Mouse (Mus musculus) heart, postnatal 4 days (tissue): ENCODE data around the gene Rapgef2. TPM values are rescaled to one million over a fixed set of nuclear protein-coding genes. Genes with fewer than 3 reads are reported as not detected.
A peak's percentile ranks its signal among the peaks of the same experiment; 100 is the strongest.
"Not testable (repeated sequence)": the region's sequence is repeated elsewhere in the genome, so short reads cannot be mapped to it uniquely, and the experiment has no call there.

Source experiments
- DNase-seq: peaks from one replicate; pipeline ENCODE4 v3.0.0; 2021
- total RNA-seq, 2 experiments: library from RNA; stranded (reverse); gene quantifications; 2 replicates each; pipeline ENCODE4 v1.2.3; 2021

The Rapgef2 gene
- total RNA-seq, 2 experiments from 2014 or later = 37.0 to 40.6 TPM

DNA sequence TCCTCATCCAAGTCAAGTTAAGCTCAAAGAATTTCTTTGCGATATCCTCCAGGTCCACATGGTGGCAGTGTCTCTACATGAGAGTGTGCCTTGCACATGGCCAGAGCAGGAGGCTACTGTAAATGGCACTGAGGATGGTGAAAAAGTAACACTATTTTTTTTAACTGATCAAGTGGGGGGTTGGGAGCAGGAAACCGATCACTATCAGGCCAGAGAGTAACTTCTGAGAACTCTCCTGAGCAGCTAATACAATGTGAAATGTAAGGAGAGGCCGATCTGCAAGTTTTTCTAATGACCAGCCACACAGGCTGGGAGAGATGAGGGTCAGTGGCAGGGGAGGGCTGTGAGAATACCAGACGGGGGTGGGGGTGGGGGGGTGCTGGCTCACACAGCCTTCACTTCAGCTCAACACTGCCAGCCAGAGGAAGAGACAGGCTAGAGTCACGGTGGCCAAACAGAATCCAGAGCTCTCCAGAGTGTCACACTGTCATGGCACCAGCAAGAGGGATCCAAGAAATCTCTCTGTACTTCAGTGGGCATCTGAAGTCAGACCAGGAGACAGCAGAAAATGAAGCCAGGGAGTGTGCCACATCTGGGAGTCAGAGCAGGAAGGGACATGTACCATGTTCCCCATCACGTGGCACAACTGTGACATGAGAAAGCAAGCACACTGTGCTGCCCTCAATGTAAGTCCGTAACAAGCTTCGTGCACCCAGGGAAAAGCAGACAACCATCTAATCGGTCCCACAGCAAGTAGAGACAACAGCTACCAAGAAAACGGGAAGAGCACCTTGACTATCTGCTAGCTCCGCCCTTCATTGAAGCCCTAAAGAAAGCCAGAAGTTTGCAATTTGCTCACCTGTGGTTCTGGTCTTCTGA lies 83.8 kb downstream of the Rapgef2 start:
- peak; percentile 84 for DNase-seq

DNA sequence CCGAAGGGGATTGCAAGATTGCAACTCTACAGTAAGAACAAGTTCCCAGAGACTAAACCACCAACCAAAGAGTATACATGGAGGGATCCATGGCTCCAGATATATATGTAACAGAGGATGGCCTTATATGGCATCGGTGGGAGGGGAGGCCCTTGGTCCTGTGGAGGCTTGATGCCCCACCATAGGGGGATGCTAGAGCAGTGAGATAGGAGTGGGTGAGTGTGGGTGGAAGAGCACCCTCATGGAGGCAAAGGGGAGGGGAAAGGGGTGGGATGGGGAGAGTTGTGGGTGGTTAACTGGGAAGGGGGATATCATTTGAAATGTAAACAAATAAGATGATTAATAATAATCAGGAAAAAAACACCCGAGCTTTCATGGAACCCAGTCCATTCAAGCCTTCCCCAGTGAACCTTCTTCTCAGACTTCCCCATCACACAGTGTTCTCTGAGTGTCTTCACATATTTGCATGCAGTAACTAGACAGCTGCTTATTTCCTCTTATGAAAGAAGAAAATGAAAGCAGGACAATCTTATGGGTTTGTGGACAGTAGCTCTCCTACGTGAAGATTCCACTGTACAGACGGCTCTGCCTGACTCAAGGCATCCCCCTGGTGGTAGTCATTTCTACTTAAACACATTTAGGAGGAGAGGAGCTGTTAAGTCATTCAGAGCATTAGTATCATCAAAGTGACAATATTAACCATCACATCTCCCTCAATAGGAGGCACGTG lies 89.4 kb downstream of the Rapgef2 start:
- peak; percentile 68 for DNase-seq

GRCm38 (mm10) chr3:79195280-79195679 lies 91.0 kb downstream of the Rapgef2 start:
- peak; percentile 3 for DNase-seq

GRCm38 (mm10) chr3:79194111-79194793 lies 92.1 kb downstream of the Rapgef2 start:
- peak; percentile 25 for DNase-seq

DNA sequence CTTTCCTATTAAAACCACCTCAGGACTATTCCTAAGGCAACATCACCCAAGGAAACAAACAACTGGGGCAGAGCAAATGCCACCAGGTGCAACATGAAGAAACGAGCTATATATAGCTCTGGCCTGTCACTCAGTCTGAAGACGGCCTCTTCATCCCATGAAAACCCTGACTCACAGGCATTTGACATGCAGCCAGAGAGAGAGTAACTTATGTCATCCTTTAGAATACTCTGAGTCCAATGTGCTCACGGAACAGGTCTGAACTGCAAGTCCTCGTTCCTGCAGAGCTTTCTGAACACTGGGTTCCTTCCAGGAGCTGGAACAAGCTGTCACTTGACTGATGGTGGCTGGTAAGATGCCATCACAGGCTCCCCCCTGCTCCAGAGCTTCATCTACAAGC lies 93.3 kb downstream of the Rapgef2 start:
- peak; percentile 52 for DNase-seq

DNA sequence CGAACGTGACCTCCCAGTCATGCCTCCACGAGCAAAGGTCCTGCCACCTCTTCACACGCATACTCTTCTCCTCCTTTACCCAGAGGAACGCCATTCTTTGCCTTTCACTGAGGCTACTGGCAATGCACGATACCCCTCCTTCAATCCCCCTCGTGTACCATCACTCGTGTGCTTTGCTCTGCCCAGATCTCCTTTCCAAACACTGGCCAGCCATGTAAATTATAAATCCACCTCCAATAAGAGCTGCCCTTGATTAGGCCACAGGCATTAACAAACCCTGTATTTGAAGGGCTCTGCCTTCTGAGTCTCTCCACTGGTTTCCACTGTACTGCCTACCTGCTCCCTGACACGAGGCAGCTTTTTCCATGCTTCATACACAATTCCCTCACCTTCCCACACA lies 94.3 kb downstream of the Rapgef2 start:
- DNase-seq = peak; percentile 5

DNA sequence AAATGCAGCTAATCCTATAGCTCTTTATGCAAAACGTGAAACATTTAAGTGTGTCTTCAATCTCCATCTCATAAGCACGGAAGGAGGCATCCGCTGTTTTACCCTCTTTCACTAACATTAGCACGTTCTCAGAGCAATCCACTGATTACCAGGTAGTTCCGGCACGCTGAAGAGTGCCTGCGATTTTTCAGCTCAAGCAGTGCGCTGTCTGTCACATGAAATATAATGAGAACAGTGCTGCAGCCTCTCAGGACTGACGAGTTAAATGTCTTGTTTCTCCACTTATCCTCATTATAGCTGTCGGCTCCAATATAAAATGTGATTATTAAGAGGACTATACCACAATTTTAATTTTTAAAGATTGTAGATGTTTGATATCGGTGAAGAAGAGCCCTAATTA lies 94.8 kb downstream of the Rapgef2 start:
- DNase-seq = peak; percentile 4

DNA sequence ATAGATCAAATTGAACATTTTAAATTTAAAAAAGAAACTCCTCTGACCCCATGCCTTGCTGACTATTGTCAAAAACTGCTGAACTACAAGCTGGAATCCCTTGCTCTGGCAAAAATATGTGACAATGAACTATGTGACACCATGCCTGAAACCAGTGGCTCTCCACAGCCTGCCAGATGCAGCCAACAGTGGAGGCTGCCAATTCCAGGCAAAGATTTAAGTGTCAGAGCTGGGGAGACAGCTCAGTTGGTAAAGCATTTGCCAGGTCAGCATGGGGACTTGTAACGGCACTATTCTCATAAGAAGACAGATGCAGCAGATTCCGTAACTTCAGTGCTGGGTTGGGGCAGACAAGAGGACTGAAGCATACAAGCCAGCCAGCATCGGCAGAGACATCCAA lies 95.9 kb downstream of the Rapgef2 start:
- DNase-seq = peak; percentile 25

GRCm38 (mm10) chr3:79187912-79188311 lies 98.4 kb downstream of the Rapgef2 start:
- peak; percentile 2 for DNase-seq

- no peak for DNase-seq
These were observed 104.0 kb downstream of the Rapgef2 start for GRCm38 (mm10) chr3:79182290-79182689.

DNA sequence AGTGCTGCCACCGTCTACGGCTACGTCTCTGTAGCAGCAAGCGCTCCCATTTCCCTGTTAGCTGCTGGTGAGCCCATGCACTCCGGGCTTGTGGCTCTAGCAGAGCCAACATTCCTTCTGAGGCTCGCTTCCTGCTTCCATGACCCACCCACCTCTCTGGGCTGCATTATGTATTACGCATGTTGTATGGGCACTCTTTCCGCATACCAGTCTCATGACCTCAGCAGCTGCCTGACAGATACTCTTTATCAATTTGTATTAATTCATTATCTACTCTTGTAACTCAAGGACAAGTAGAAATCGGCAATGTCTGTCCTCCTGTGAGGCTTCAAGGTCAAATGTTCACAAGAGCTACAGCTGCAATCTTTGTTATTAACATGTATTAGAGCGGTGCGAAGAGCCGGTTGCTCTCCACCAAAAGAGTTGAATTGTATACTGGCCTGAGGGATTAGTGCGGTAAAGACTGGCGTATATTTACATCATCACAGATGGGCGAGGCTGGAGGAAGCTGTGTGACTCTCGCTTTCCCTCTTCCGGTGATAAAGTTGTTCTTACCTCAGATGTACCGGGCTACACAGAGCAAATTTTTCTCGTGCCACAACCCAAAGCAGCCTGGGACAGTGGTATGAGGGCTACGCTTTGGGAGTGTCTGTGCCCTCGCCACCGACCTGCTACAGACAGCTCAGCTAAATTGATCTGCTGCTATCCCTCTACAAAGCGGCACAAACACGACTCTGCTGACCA lies 104.9 kb downstream of the Rapgef2 start:
- peak; percentile 78 for DNase-seq

GRCm38 (mm10) chr3:79180086-79180485 lies 106.2 kb downstream of the Rapgef2 start:
- peak; percentile 25 for DNase-seq

DNA sequence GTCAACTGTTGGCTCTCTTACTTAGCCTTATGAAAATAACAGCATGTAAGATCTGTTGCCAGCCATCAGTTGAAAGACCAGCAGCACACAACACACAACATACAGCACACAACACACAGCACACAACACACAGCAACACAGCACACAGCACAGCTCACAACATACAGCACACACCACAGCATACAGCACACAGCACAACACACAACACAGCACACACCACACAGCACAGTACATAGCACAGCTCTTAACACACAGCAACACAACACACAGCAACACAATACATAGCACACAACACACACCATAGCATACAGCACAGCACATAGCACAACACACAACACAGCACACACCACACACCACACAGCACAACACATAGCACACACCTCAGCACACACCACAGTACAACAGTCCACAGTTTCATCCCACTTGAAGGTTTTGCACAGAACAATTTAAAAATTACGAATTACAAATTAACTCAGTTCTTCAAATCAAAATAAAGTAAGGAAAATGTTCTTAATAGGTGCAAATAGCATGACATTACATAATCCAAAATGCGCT lies 106.7 kb downstream of the Rapgef2 start:
- peak; percentile 2 for DNase-seq

GRCm38 (mm10) chr3:79178708-79179107 lies 107.6 kb downstream of the Rapgef2 start:
- DNase-seq = peak; percentile 31

DNA sequence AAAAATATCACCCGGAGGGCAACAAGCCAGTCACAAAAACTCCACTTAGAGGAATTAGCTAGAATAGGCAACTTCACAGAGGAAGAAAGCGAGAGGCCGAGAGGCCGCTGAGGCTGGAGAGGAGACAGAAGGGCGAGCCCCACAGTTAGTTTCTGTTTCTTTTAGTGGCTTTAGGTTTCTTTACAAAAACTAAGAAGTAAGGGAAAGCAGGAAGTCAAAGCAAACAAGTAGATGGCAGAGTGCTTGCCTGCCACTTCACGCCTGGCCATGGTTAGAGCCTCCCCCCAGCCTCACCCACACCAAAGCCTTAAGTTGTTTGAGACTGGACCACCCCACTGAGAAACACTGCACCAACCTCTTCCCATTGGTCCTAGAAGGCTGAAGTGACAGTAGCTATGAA lies 108.2 kb downstream of the Rapgef2 start:
- peak; percentile 6 for DNase-seq

- DNase-seq = peak; percentile 4
These were observed 109.0 kb downstream of the Rapgef2 start for GRCm38 (mm10) chr3:79177136-79177870.

- DNase-seq = no peak
These were observed 112.1 kb downstream of the Rapgef2 start for GRCm38 (mm10) chr3:79174168-79174567.

GRCm38 (mm10) chr3:79173291-79173690 lies 113.0 kb downstream of the Rapgef2 start:
- DNase-seq = no peak

- not testable (repeated sequence) for DNase-seq
These were observed 115.2 kb downstream of the Rapgef2 start for GRCm38 (mm10) chr3:79171146-79171545.

DNA sequence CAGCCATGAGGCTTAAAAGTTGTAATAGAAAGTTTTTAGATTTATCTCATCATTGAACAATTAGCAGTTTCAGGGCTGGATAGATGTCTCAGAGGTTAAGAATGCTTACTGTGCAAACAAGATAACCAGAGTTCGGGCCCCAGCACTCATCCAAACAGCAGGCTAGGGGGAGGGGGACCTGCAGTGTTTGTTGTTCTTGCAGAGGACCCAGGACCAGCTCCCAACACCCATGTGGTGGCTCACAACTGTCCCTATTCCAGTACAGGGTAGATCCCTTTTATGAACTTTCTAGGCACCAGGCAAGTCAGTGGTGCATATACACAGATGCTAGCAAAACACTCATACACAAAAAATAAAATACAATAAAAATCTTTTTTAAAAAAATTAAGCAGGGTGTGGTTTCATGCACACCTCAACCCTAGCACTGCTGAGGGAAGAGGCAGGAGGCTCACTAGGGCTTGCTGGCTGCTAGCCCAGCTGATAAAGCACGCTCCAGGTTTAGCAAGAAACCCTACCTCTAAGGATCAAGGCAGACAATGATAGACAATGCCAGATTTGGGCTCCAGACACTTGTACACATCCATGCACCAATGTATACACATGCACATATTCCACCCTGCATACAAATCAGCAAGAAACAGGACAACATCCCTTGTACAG lies 118.0 kb downstream of the Rapgef2 start:
- no peak for DNase-seq

DNA sequence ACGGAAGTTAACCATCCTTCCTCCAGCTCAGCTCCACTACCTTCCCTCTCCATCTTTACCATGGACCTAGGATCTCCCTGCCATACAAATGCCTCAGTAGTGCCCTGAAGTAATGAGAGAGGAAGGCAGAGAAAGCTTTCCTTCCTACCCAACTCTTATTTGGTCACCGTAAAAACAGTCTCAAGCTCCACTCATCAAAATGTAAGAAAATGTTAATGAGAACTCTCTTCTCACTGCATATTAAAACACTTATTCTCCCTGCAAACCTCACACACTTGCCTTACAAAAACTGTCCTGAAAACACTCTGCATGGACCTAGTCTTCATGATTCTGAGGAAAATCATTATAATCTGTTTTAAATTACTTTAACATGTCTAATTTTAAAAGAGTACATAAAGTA lies 118.7 kb downstream of the Rapgef2 start:
- no peak for DNase-seq
